Mouse (Mus musculus): ENCODE data around the gene Sult4a1.

DNA sequence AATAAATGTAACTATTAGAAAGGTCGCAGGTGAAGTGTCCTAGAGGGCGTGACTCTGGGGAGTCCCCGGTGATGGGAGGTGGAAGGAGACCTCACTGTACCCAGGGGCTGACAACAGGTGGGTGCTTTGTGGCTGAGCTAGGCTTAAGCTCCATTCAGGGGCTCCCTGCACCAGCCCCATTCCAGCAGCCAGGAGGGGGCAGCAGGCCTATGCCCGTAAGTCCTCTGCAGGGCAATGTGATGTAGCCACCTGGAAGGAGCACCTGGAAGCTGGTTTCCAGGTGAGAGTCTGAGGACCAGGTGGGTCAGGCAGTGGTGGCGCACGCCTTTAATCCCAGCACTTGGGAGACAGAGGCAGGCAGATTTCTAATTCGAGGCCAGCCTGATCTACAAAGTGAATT, 18.5 kb upstream of the Sult4a1 start:
- TF ChIP-seq FLI1 (IDR thresholded peaks at IDR 0.05; ENCODE audit: low read length) (no peak), GATA1 (IDR thresholded peaks at IDR 0.05; ENCODE audit: borderline replicate concordance, low read length) (no peak)
